Mouse (Mus musculus) heart, embryonic 15.5 days (tissue): Measurements from ENCODE around the gene Adgre5. TPM values are rescaled to one million over a fixed set of nuclear protein-coding genes. Genes with fewer than 3 reads are reported as not detected.

Experiments used
- ATAC-seq: fragments of 200-750 bp; cut with Nextera tagmentation; replicated peaks from 2 replicates; pipeline ENCODE4 v1.8.0; 2017; ENCODE audit warnings: low read depth, moderate TSS enrichment; ENCODE audit not compliant: insufficient number of reproducible peaks, insufficient read depth, low FRiP score
- H3K27ac ChIP-seq: fragments of 300-500 bp; sonication (generic); 2 replicates; pipeline ENCODE4 v1.5.1; 2015; ENCODE audit warnings: mild to moderate bottlenecking, inconsistent platforms
- H3K27me3 ChIP-seq: fragments of 300-500 bp; sonication (generic); 2 replicates; pipeline ENCODE4 v1.6.1; 2015; ENCODE audit warnings: inconsistent platforms
- H3K36me3 ChIP-seq: fragments of 300-500 bp; sonication (generic); 2 replicates; pipeline ENCODE4 v1.6.1; 2015; ENCODE audit warnings: mild to moderate bottlenecking, inconsistent platforms
- H3K4me1 ChIP-seq: fragments of 300-500 bp; sonication (generic); replicated peaks from 2 replicates; pipeline ENCODE4 v1.6.1; 2015; ENCODE audit warnings: inconsistent platforms
- H3K4me2 ChIP-seq: fragments of 300-500 bp; sonication (generic); 2 replicates; pipeline ENCODE4 v1.6.1; 2015; ENCODE audit warnings: inconsistent platforms, mild to moderate bottlenecking, moderate library complexity
- H3K4me3 ChIP-seq: fragments of 300-500 bp; sonication (generic); 2 replicates; pipeline ENCODE4 v1.5.1; 2015; ENCODE audit warnings: mild to moderate bottlenecking, inconsistent platforms
- H3K9ac ChIP-seq: fragments of 300-500 bp; sonication (generic); 2 replicates; pipeline ENCODE4 v1.6.1; 2015; ENCODE audit warnings: mild to moderate bottlenecking, inconsistent platforms
- H3K9me3 ChIP-seq: fragments of 300-500 bp; sonication (generic); replicated peaks from 2 replicates; pipeline ENCODE4 v1.6.1; 2016; ENCODE audit warnings: inconsistent platforms
- WGBS: fragments of 180-500 bp; shearing (Covaris S2); methylation state at CpG from one replicate; pipeline ENCODE4 v1.1.7; 2015; ENCODE audit warnings: mixed read lengths; 5-methylcytosine and 5-hydroxymethylcytosine counted together
- polyA plus RNA-seq: library from polyadenylated mRNA; unstranded; fragments of >200 nt; fragmentation: Nextera tagmentation; extraction: Ambion mirVana; gene quantifications from 2 replicates; pipeline ENCODE4 v1.2.1, GENCODE M21; 2015

The Adgre5 gene
- 31.2 and 38.7 TPM in 2 replicates for polyA plus RNA-seq

GRCm38 (mm10) chr8:83740976-83741741 lies at the start of gene Adgre5:
Gene Adgre5 (minus strand): TSS chr8:83741326.
- Histone ChIP-seq H3K9me3 (no peaks in the 10 kb centered on the region), H3K27ac (peak within 1 kb of the TSS; percentile 87), H3K9ac (peak within 1 kb of the TSS; percentile 80), H3K4me3 (peak within 1 kb of the TSS; percentile 69), H3K4me2 (peak within 1 kb of the TSS; percentile 90), H3K36me3 (no peaks in the 10 kb centered on the region), H3K27me3 (no peaks in the 10 kb centered on the region), H3K4me1 (peaks cover 39% of the 10 kb centered on the region)
- ATAC-seq, result peak; percentile 77
- WGBS, result 2% methylated on average over 52 of the region's 56 CpGs

GRCm38 (mm10) chr8:83789826-83790225 lies 48.7 kb upstream of the Adgre5 start:
- Histone ChIP-seq H3K4me2 (no peak overlapping the region), H3K36me3 (no peaks in the 10 kb centered on the region), H3K4me3 (no peak overlapping the region), H3K27me3 (no peaks in the 10 kb centered on the region), H3K9me3 (no peaks in the 10 kb centered on the region), H3K27ac (no peak overlapping the region), H3K4me1 (no peaks in the 10 kb centered on the region), H3K9ac (no peak overlapping the region)
- WGBS, result 69% methylated on average over 4 of the region's 4 CpGs
- ATAC-seq, result no peak

- H3K27me3 ChIP-seq, result 0 out of 2 replicates have a peak, but pooled peaks cover 2% of the 10 kb centered on the region
- no peak overlapping the region for H3K27ac ChIP-seq
- H3K4me2 ChIP-seq, result no peak overlapping the region
- H3K4me3 ChIP-seq, result no peak overlapping the region
- WGBS, result 64% methylated on average over 10 of the region's 10 CpGs
- H3K9me3 ChIP-seq, result no peaks in the 10 kb centered on the region
- H3K36me3 ChIP-seq, result no peaks in the 10 kb centered on the region
- no peak for ATAC-seq
- no peaks in the 10 kb centered on the region for H3K4me1 ChIP-seq
- no peak overlapping the region for H3K9ac ChIP-seq
Observed at GRCm38 (mm10) chr8:83785046-83785445, 43.9 kb upstream of the Adgre5 start.

DNA sequence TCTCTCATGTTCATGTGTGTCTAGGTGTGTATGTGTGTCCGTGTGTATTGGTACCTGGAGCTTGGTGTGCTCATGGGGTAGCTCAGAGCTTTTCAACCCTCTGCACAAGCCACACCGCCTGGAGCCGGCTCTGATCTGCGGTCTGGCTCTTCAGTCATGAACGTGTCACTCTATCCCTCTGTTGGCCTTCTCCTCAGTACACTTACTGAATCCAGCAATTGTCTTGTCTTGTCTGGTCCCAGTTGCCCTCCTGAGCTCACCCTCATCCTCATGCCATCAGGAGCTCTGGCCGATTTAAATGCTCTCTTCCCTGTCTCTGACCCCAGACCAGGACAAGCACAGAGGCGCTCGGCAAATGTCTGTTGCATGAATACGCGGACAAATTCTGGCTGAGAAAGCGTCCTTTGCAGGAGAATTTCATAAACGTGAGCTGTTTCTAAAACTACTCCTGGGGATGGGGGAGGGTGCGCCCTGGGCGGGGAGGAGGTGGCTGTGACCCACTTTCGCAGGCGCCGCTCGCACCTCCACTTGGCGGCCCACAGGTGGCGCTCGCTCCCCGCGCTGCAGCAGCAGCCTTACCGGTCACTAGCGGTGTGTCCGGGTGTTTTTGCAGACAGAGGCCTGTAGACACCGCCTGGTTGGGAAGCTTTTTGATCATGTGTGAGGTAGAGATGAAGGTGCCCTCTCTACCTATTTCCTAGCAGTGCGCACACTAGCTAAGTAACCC lies 41.9 kb upstream of the Adgre5 start:
- Histone ChIP-seq H3K4me2 (peak overlapping the region; percentile 35; the same call in 1 of the 2 replicates), H3K27ac (no peak overlapping the region), H3K36me3 (no peaks in the 10 kb centered on the region), H3K4me3 (no peak overlapping the region), H3K9ac (no peak overlapping the region), H3K9me3 (no peaks in the 10 kb centered on the region), H3K4me1 (no peaks in the 10 kb centered on the region), H3K27me3 (0 out of 2 replicates have a peak, but pooled peaks cover 2% of the 10 kb centered on the region)
- ATAC-seq, result peak; percentile 67
- 18% methylated on average over 28 of the region's 28 CpGs for WGBS

- Histone ChIP-seq H3K27ac (no peak overlapping the region), H3K27me3 (0 out of 2 replicates have a peak, but pooled peaks cover 2% of the 10 kb centered on the region), H3K36me3 (no peaks in the 10 kb centered on the region), H3K9ac (no peak overlapping the region), H3K9me3 (no peaks in the 10 kb centered on the region), H3K4me1 (no peaks in the 10 kb centered on the region), H3K4me3 (no peak overlapping the region), H3K4me2 (no peak overlapping the region)
- ATAC-seq, result no peak
- WGBS, result 41% methylated on average over 5 of the region's 5 CpGs
Observed at GRCm38 (mm10) chr8:83779610-83780009, 38.5 kb upstream of the Adgre5 start.

DNA sequence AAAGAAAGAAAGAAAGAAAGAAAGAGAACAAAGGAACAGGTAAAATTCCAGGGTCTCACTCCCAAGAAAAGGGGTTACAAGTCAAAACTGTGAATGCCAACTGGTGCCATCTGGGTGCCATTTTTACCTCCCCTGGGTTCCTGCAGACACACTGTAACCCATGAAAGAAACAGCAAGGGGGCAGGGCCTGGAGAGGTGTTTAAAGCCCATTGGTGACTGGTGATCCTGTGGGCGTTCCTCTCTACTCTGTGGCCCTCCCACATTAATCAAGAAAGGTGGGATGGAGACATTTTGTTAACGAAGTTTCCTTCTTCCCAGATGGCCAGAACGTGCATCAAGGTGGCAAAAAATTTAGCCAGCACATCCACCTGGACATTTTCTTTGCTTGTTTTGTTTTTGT lies 36.9 kb upstream of the Adgre5 start:
- Histone ChIP-seq H3K4me2 (no peak overlapping the region), H3K36me3 (no peaks in the 10 kb centered on the region), H3K9me3 (no peaks in the 10 kb centered on the region), H3K27ac (no peak overlapping the region), H3K4me3 (no peak overlapping the region), H3K9ac (no peak overlapping the region), H3K27me3 (0 out of 2 replicates have a peak, but pooled peaks cover 2% of the 10 kb centered on the region), H3K4me1 (peaks cover 7% of the 10 kb centered on the region; the same call in 1 of the 2 replicates)
- no peak for ATAC-seq
- 78% methylated on average over 3 of the region's 3 CpGs for WGBS

GRCm38 (mm10) chr8:83776632-83777031 lies 35.5 kb upstream of the Adgre5 start:
- Histone ChIP-seq H3K4me3 (no peak overlapping the region), H3K9ac (no peak overlapping the region), H3K4me1 (peaks cover 14% of the 10 kb centered on the region), H3K36me3 (no peaks in the 10 kb centered on the region), H3K27ac (no peak overlapping the region), H3K9me3 (no peaks in the 10 kb centered on the region), H3K27me3 (no peaks in the 10 kb centered on the region), H3K4me2 (no peak overlapping the region)
- no peak for ATAC-seq
- 55% methylated on average over 4 of the region's 4 CpGs for WGBS

- WGBS, result 94% methylated on average over 2 of the region's 2 CpGs
- H3K9me3 ChIP-seq, result no peaks in the 10 kb centered on the region
- peaks cover 14% of the 10 kb centered on the region for H3K4me1 ChIP-seq
Observed at GRCm38 (mm10) chr8:83774221-83774620, 33.1 kb upstream of the Adgre5 start.

GRCm38 (mm10) chr8:83773452-83773846 lies 32.3 kb upstream of the Adgre5 start:
- no peak for ATAC-seq
- H3K27ac ChIP-seq, result no peak overlapping the region
- H3K4me3 ChIP-seq, result peak overlapping the region; percentile 51
- H3K4me1 ChIP-seq, result peaks cover 17% of the 10 kb centered on the region
- H3K9ac ChIP-seq, result 0 out of 2 replicates have a peak overlapping the region, but pooled peaks have one; percentile 46
- WGBS, result 14% methylated on average over 6 of the region's 6 CpGs
- no peaks in the 10 kb centered on the region for H3K9me3 ChIP-seq
- H3K36me3 ChIP-seq, result no peaks in the 10 kb centered on the region
- H3K4me2 ChIP-seq, result peak overlapping the region; percentile 84
- no peaks in the 10 kb centered on the region for H3K27me3 ChIP-seq

More at GRCm38 (mm10) chr8:83774221-83774620, 33.1 kb upstream of the Adgre5 start:
- no peak for ATAC-seq
- no peaks in the 10 kb centered on the region for H3K36me3 ChIP-seq
- H3K27ac ChIP-seq, result no peak overlapping the region
- no peaks in the 10 kb centered on the region for H3K27me3 ChIP-seq
- H3K9ac ChIP-seq, result no peak overlapping the region
- H3K4me2 ChIP-seq, result no peak overlapping the region
- H3K4me3 ChIP-seq, result no peak overlapping the region

DNA sequence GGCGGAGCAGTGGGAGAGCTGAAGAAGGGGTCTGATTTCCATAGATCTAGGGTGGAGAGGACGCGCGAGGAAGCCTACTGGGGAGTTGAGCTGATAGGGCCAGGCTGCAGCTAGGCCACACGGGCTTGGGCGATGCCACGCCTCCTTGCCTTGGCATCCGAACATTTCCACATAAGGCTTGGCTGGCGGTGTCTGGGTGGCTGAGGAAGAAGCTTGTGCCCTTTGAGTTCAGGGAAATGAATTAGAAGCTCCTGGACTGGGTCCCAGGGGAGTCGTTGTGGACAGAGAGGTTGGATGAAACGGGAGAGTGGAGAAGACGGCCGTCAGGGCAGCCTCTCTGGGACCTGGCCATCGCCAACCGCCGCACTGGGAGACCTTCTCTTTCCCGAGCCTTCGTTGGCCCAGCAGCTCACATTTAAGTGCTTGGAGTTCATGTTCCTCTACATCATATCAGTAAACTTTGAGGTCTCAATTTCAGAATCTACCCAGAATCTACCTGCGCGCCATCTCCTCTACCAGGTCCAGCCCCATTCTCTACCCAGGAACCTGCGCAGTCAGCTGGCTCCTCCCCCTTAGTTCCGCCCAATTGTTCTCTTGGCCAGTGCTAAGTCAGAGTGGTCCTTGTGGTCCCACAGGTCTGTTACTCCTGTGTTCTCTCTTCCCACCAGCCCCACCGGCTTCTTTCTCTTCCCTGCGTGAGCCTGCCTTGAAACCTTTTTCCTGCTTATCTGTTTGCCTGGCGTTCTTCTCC lies 31.8 kb upstream of the Adgre5 start:
- peak overlapping the region; percentile 51 for H3K4me3 ChIP-seq
- H3K36me3 ChIP-seq, result no peaks in the 10 kb centered on the region
- no peaks in the 10 kb centered on the region for H3K27me3 ChIP-seq
- peak overlapping the region; percentile 84 for H3K4me2 ChIP-seq
- 4% methylated on average over 25 of the region's 25 CpGs for WGBS
- peaks cover 18% of the 10 kb centered on the region for H3K4me1 ChIP-seq
- peak overlapping the region; percentile 31; the same call in 1 of the 2 replicates for H3K27ac ChIP-seq
- peak; percentile 62; the same call in 1 of the 2 replicates for ATAC-seq
- peak overlapping the region; percentile 46 for H3K9ac ChIP-seq
- H3K9me3 ChIP-seq, result no peaks in the 10 kb centered on the region

DNA sequence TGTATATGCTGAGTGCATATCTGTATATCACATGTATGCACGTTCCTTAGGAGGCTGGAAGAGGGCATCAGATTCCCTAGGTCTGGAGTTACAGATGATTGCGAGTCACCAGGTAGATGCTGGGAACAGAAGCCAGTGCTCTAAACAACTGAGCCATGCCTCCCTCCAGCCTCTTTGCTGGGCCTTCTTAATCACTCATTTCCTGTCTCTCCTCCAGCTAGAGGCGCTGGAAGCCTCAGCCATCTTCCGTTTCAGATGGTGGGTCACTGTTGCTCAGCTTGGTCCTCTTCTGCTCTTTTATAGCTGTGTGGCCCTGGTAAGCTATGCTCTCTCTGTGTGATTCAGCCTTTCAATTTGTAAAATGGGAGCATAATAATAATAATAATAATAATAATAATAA lies 30.7 kb upstream of the Adgre5 start:
- Histone ChIP-seq H3K9ac (no peak overlapping the region), H3K9me3 (no peaks in the 10 kb centered on the region), H3K27ac (no peak overlapping the region), H3K4me2 (no peak overlapping the region), H3K4me1 (peaks cover 18% of the 10 kb centered on the region), H3K36me3 (no peaks in the 10 kb centered on the region), H3K27me3 (no peaks in the 10 kb centered on the region), H3K4me3 (no peak overlapping the region)
- no peak for ATAC-seq
- WGBS, result 53% methylated on average over 4 of the region's 4 CpGs
